Mouse (Mus musculus) heart, postnatal 25 days (tissue): Measurements from ENCODE around the gene Arrb2. TPM values are rescaled to one million over a fixed set of nuclear protein-coding genes. Genes with fewer than 3 reads are reported as not detected.
"Not testable (repeated sequence)": the region's sequence is repeated elsewhere in the genome, so short reads cannot be mapped to it uniquely, and the experiment has no call there.

Experiments used
- DNase-seq: peaks from one replicate; pipeline ENCODE4 v3.0.0; 2022; ENCODE audit warnings: low spot score
- intact Hi-C: fragments of 180-260 bp; cut with DNase I; formaldehyde crosslinking; loops from one replicate; pipeline ENCODE4 v1.15.1; 2025
- total RNA-seq, 2 experiments: library from RNA; stranded (reverse); gene quantifications; 2 replicates each; pipeline ENCODE4 v1.2.3; 2021

Arrb2 gene
- total RNA-seq, 2 experiments from 2014 or later = 9.0 to 11.6 TPM

DNA sequence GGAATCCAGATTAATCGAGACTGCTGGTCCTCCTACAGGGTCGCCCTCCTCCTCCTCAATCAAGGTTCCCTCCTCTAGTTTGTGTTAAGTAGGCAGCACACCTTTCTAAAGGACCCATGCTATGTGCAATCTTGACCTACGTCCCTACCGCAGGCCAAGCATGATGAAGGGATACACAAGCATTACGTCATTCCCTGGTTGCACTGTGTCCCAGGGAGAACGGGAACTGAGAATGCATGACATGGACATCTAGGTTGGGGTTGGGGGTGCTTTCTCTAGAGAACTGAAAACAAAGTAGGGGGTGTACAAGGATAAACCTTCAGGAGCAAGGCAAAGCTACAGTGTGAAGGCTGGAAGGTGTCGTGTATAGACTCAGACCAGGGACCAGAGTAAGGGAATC lies 9.4 kb downstream of the Arrb2 start:
- no peak for DNase-seq
- intact Hi-C loops = no loop called here

DNA sequence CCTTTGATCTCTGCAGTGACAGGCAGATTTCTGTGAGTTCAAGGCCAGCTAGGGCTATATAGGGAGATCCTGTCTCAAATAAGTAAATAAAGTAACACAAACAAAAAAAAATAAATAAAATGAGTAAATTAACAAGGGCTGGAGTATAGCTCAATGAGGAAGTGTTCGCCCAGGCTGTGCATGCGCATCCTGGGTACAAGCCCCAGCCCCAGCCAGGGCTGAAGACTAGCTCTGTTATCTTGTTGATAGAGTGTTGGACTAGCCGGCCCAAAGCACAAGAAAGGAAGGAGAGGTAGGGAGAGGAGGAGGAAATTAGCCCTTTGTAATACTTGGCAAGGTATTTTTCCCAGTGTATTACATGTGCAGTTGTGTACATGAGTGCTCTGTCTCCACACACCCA lies 11.5 kb downstream of the Arrb2 start:
- no peak for DNase-seq
- intact Hi-C loops = no loop called here

DNA sequence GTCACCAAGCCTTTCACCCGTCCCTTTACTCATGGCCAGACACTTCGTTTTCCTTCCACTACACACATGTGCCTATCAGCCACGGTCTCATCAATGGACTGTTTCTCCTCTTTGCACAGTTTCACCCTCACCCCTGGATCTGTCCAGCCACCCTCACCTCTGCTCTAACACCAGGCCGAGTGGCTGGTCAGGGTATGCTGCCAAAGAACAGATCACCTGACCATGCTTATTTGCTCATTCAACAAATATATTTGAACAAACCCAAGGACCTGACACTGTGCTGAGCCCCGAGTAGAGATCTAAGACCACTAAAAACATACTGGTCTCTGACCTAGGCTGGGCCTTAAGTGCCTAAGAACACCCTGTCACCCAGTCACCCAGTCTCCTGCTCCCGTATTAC lies 12.2 kb downstream of the Arrb2 start:
- DNase-seq = no peak
- intact Hi-C loops = no loop called here

GRCm38 (mm10) chr11:70446756-70447155 lies 14.3 kb downstream of the Arrb2 start:
- DNase-seq = no peak
- intact Hi-C loops = no loop called here

DNA sequence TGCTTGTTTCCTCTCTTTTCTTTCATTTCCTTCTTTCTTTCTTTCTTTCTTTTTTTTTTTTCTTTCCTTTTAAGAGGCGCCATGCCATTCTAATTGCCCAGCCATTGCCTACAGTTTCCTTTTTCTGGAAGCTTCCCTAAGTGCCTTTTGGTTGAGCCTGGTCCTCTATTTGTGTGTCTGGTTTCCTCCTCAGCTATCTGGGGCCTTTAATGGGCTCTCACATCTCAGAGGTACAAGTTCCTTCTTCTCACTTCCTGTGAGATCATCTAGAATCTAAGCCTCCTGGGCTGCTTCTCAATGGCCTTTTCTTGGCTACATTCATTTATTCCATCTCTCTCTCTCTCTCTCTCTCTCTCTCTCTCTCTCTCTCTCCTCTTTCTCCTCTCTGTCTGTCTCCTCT lies 14.9 kb downstream of the Arrb2 start:
- intact Hi-C loops = no loop called here
- no peak for DNase-seq

GRCm38 (mm10) chr11:70450926-70451325 lies 18.5 kb downstream of the Arrb2 start:
- DNase-seq = no peak
- intact Hi-C loops = loop anchor here (1.0 kb wide), 1 partner anchor 18 kb away; no protein-coding TSS in a partner anchor

DNA sequence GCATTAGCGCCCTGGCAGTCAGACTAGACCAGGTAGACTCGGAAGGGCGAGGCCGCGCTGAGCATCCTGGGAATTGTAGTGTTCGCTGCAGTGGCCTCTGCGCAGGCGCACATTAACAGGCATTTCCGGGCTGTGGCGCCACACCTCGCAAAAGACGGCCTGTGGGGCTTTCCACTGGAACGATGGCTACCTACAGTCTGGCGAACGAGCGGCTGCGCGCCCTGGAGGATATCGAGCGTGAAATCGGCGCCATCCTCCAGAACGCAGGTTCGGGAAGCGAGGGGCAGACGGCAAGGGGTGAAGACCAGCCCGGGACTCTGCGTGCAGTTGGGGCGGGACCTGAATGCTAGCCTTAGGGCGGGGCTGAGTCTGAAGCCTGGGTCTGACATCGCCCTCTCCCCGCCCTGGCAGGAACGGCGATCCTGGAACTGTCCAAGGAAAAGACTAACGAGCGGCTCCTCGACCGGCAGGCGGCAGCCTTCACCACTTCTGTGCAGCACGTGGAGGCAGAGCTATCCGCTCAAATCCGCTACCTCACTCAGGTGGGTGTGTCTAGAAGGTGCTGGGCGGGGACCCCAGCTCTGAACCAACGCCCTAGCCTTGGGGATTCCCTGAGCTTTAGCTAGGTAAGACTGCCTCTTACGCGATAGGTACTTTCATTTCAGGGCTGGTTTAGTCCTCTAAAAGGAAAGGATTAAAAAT lies 19.5 kb downstream of the Arrb2 start, which contains the start of gene Med11:
Gene Med11 (plus strand): TSS at position 123 of the 702 bp plus-strand sequence.
- DNase-seq = peak; percentile 96
- intact Hi-C loops = loop anchor here (2.0 kb wide), 1 partner anchor 55 kb away; no protein-coding TSS in a partner anchor

DNA sequence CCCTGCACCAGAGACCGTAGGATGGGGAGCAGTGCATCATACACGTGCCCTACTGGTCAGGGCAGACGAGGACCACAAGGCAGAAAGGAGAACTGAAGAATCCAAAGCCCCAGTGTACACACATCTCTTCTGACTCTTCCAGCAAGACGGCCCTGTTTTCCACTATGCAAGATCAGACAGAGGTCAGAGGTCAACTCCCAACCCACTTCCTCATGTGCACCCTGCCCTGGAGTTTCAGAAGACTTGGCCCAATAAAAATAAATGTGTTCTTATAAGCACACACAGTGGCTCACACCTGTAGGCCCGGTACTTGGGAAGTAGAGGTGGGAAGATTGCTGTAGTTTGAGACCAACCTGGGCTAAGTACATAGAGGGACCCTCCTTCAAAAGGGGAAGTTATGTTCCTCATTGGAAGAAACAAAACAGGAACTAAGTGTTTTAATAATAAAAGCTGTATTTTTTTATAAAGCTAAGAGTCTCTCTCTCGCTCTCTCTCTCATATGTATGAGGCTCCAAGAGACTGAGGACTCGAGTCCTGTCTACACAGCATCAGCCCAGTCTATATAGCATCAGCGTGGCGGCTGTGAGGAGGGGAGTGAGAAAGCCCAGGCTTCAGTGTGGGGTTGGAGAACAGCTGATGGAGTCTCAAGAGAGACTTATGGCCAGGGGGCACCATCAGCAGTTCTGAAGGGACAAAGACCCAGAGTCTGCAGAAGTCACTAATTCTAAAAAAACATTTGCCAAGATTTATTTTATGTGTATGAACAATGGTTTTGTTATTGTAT lies 21.0 kb downstream of the Arrb2 start:
- no peak for DNase-seq
- intact Hi-C loops = loop anchor here (2.0 kb wide), 1 partner anchor 53 kb away; no protein-coding TSS in a partner anchor

GRCm38 (mm10) chr11:70458688-70459600 lies 26.5 kb downstream of the Arrb2 start, which contains the start of gene Zmynd15:
Gene Zmynd15 (plus strand): TSS chr11:70459433.
- intact Hi-C loops = loop anchor here (2.0 kb wide), 1 partner anchor 42 kb away; no protein-coding TSS in a partner anchor
- no peak for DNase-seq

DNA sequence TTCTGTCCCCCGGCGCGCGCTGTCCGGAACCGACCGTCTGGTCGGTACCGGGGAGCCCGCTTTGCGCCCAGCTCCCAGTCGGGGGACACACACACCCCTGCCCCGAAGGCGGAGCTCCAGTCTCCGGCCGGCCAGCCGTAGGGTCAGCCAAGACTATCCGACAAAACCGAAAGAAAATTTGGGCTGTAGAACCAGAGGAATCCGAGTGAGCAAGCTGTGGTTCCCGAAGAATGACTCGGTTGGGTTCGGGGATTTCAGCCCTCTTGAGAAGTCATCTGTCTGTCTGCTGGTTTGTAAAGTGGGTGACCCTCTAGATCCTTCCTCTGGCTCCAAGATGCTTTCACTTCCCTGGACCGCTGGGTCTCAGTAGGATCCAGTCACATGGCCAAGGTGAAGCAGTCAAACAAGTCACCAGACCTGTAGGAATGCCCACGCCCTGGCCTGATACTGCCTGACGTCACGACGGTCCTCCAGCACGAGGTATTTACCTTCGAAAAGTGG lies 27.2 kb downstream of the Arrb2 start, which contains the start of gene Cxcl16:
Gene Cxcl16 (minus strand): TSS at position 384 of the 501 bp plus-strand sequence.
- peak; percentile 61 for DNase-seq
- intact Hi-C loops = loop anchor here (2.0 kb wide), 1 partner anchor 41 kb away; no protein-coding TSS in a partner anchor

DNA sequence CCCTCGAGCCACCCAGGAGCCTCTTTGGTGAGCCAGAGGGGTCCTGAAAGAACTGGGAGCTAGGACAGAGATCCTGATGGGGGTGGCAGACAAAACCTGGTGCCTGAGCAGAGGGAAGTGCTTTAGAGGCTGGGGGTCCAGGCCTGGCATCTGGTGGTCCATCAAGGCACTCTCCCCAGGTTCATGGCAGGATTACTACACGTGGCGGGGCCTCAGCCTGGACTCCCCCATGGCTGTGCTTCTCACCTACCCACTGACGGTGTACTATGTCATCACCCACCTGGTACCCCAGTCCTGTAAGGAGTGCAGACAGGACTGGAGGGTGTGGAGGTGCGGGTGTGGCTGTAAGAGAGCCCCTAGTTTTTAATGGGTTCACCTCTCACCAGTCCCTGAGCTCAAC lies 31.5 kb downstream of the Arrb2 start:
- intact Hi-C loops = no loop called here
- DNase-seq = no peak

GRCm38 (mm10) chr11:70465211-70465610 lies 32.8 kb downstream of the Arrb2 start:
- DNase-seq = no peak
- intact Hi-C loops = no loop called here

DNA sequence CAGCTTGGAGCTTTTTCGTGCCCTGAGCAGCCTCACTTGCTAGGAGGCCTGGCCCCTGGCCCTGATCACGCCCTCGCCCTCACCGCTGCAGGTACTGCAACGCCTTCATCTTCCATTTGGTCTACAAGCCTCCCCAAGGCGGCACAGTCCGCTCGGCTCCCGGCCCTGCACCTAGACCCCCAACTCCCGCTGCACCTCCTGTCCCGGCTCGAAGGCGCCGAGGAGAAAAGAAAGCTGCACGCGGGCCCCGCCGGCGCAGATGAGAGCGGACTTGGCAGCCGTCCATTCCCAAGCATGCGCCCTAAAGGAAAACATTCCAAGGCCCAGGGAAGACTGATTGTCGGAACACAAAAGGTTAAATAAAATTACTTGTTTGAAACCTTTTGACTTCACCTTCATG lies 33.4 kb downstream of the Arrb2 start:
- intact Hi-C loops = no loop called here
- no peak for DNase-seq

DNA sequence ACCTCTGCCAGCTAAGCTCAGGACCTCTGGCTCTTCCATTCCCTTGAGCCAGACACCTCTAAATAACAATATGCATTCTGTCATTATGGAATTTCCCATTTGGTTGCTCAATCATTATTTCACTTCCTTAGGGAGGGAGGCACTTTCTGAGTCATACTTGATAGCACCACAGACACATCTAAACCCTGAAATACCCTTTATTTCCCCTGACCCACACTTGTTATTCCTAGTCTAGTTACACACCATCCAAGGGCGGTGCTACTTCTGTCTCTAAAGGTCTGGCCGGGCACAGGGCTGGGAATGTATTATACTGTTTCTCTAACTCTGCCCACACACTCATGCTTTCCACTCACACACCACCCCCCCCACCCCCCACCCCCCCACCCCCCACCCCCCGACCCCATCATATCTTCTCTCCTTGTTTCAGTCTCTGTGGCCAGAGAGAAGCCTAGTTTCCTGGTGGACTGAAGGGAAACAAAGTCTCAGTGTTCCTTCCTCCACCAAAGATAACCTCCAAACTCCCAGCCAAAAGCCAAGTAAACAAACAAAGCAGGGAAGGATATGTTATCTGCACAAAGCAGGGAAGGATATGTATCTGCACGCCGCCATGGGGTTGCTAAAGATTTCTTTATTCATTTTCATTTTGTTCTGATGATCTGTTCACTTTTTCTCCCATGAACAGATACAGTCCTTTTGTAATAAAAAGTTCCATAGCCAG lies 35.6 kb downstream of the Arrb2 start:
- intact Hi-C loops = no loop called here
- DNase-seq = no peak

- DNase-seq = no peak
- intact Hi-C loops = no loop called here
Measured at GRCm38 (mm10) chr11:70469764-70470163, 37.3 kb downstream of the Arrb2 start.

DNA sequence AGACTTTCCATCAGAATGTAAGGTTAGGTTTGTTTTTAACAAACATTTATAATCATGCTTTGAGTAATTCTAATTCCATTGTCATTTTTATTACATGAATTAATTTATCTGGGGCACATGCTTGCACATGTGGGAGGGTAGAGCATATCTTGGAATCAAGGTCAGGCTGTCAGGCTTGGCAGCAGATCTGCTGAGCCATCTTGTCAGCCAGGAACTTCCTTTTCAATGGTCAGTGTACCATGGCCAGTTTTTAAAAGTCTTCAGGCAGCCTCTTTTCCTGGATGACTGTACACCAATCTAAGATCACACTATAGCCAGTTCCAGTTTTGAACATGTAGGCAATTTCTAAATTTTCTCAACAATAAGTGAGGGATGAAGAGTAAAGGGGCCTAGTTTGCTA lies 40.3 kb downstream of the Arrb2 start:
- intact Hi-C loops = no loop called here
- DNase-seq = no peak

DNA sequence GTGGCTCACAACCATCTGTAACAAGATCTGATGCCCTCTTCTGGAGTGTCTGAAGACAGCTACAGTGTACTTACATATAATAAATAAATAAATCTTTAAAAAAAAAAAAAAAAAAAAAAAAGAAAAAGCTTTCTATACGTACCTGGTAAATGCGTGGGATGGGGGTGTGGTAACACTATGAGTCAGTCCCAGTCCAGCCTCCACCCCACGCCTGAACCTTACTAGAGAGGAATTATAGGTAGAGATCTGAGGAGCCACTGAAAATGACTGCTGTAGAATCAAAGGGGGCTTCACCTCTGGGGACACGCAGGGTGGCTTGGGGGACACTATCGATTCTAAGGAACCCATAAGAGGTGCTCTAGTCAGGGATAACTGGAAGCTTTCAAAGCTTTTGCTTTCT lies 40.9 kb downstream of the Arrb2 start:
- DNase-seq, intact Hi-C loops: not testable (repeated sequence)

- no peak for DNase-seq
- intact Hi-C loops = no loop called here
Measured at GRCm38 (mm10) chr11:70474872-70475534, 42.6 kb downstream of the Arrb2 start.

DNA sequence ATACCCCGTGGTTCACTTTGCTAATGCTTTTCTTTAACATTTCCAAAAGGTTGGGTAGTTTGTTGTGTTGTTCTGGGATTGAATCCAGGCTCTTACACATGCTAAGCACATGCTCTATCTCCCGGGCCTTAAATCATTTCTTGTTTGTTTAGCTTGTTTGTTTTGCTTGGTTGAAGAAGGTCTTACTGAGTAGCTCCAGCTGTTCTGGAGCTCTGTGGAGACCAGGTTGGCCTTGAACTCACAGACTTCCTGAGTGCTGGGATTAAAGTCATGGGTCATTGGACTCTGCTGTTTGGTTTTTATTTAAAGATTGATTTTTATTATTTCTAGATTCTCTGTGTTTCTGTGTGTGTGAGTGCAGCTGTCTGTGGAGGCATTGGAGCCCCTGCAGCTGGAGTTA lies 53.1 kb downstream of the Arrb2 start:
- intact Hi-C loops = no loop called here
- no peak for DNase-seq
